Mouse (Mus musculus): ENCODE results near the gene Kpna1. TPM values are rescaled to one million over a fixed set of nuclear protein-coding genes. Genes with fewer than 3 reads are reported as not detected.
"Not testable (repeated sequence)": the region's sequence is repeated elsewhere in the genome, so short reads cannot be mapped to it uniquely, and the experiment has no call there.

Gene Kpna1
- polyA plus RNA-seq, 1 experiment from 2014 or later: 83.9 TPM

DNA sequence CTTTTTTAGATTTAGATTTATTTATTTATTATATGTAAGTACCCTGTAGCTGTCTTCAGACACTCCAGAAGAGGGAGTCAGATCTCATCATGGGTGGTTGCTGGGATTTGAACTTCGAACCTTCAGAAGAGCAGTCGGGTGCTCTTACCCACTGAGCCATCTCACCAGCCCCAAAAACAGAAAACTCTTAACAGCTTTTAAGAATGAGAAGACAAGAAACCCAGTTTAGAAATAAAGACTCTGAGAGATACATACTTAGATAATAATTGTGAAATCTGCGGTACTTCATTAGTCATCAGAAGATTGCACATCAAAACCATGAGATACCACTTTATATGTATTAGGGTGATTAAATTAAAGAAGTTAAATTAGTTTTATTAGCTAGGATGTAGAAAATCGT lies 20.3 kb downstream of the Kpna1 start:
- not testable (repeated sequence) for H3K27ac ChIP-seq; H3K9me3 ChIP-seq; H3K4me2 ChIP-seq (replicated peaks); H3K9ac ChIP-seq; H3K4me1 ChIP-seq; H3K27me3 ChIP-seq (replicated peaks); ATAC-seq (ENCODE audit: low FRiP score, low read depth); H3K4me3 ChIP-seq
- H3K36me3 ChIP-seq: peaks cover 11% of the 10 kb centered on the region; the same call in 1 of the 2 replicates
- WGBS: 96% methylated on average over 4 of the region's 4 CpGs

DNA sequence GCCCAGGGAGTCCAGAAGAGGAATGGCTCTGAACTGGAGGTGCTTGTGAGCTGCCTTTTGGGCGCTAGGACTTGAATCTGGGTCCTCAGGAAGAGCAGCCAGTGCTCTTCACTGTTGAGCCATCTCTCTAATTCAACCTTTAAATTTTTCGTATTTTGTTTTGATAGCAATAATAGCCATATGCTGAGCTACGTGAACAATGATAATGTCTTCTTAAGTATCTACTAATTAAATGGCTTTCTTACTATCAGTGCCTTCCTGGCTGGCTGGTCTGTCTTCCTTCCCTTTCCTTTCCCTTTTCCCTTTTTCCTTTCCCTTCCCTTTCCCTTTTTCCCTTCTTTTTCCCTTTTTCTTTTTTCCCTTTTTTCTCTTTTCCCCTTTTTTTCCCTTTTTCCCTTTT lies 29.8 kb downstream of the Kpna1 start:
- no peak overlapping the region for H3K9ac ChIP-seq
- no peak for ATAC-seq (ENCODE audit: low FRiP score, low read depth)
- H3K27ac ChIP-seq: no peak overlapping the region
- H3K4me2 ChIP-seq (replicated peaks): no peak overlapping the region
- no peak overlapping the region for H3K4me3 ChIP-seq
- 94% methylated on average over 3 of the region's 3 CpGs for WGBS
- peaks cover 20% of the 10 kb centered on the region for H3K36me3 ChIP-seq
- H3K9me3 ChIP-seq: no peaks in the 10 kb centered on the region
- H3K27me3 ChIP-seq (replicated peaks): no peaks in the 10 kb centered on the region
- H3K4me1 ChIP-seq: no peaks in the 10 kb centered on the region

DNA sequence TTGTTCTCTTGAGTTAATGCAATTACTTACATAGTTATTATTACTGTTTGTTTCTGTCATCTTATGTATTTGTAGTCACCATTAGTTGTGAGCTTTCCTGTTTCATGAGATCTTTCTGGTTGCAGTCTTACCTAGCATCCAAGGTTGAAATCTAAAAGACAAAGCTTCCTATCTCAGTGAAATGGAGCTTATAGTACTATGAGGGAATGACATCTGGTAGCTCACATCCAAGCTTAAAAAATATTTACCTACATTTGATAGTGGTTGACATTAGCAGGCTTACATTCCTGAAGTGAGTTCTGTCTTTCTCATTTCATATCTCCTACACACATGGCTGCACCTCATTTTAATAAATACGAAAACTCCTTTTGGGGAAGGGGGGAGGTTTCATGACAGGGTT lies 37.8 kb downstream of the Kpna1 start:
- Histone ChIP-seq H3K4me1 (no peaks in the 10 kb centered on the region), H3K4me2 (replicated peaks) (no peak overlapping the region)

DNA sequence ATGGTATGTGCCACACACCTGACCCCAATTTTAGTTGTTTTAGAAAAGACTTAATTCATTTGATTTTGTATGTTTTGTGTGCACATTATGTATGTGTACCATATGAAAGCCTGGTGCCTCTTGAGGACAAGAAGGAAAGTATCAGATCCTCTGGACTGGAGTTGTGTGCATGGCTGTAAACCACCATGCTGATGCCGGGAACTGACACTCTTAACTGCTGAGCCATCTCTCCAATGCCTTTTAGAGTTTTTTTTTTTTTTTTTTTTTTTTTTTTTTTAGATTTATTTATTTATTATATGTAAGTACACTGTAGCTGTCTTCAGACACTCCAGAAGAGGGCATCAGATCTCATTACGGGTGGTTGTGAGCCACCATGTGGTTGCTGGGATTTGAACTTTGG lies 49.6 kb downstream of the Kpna1 start:
- H3K4me3 ChIP-seq; H3K27me3 ChIP-seq (replicated peaks); ATAC-seq (ENCODE audit: low FRiP score, low read depth); H3K4me2 ChIP-seq (replicated peaks); H3K4me1 ChIP-seq; H3K27ac ChIP-seq; H3K9ac ChIP-seq; H3K9me3 ChIP-seq: not testable (repeated sequence)
- peaks cover 36% of the 10 kb centered on the region for H3K36me3 ChIP-seq
- WGBS: 92% methylated on average over 1 of the region's 2 CpGs

More for the DNA sequence above, 37.8 kb downstream of the Kpna1 start:
- Histone ChIP-seq H3K36me3 (peaks cover 22% of the 10 kb centered on the region), H3K27ac (no peak overlapping the region), H3K9ac (no peak overlapping the region), H3K27me3 (replicated peaks) (no peaks in the 10 kb centered on the region), H3K9me3 (no peaks in the 10 kb centered on the region), H3K4me3 (no peak overlapping the region)
- no peak for ATAC-seq (ENCODE audit: low FRiP score, low read depth)
- WGBS: 94% methylated on average over 1 of the region's 1 CpGs

DNA sequence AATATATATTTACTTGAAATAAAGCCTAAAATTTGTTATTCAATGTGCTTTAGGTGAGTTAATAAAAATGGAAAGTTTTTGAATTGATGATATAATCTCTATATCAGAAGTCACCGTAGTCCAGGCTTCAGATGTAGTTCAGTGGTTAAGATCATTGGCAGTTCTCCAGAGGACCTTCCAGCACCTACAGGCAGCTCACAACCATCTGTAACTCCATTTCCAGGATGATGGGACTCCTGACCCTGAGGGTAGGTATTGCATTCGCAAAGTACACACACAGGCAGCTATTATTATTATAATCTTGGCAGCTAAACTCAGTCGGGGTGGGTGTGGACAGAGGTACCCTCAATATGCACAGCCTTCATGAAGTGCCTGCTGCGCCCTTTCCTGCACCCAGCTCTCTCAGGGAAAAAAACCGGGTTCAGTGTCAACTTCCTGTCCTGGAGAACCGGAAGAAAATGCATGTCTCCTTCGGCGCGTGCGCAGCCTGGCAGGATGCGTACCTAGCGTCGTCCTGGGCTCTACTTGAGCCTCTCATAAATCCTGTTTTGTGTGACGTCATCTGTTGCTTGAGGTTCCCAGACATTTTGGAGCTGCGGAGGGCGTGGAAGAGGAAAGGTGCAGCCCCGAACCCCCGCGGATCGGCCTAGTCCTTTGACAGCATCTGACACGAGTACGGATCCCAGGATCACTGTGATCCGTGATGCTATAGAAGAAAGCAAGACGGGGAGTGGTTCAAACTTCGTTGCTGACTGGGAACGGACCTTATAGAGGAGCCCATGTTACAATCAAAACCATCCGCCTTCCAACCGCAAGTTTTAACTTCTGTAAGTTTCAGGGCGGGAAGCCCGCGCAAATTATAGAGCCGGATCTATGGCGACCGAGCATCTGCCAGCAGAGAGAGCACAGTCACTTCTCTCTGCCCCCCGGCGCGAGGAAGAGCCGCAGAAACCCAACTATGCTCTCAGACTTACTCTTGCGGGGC lies 62.4 kb downstream of the Kpna1 start, which contains the start of gene Wdr5b:
TSS of gene Wdr5b (plus strand) at position 551 of the 985 bp plus-strand sequence.
- H3K9me3 ChIP-seq: no peaks in the 10 kb centered on the region

DNA sequence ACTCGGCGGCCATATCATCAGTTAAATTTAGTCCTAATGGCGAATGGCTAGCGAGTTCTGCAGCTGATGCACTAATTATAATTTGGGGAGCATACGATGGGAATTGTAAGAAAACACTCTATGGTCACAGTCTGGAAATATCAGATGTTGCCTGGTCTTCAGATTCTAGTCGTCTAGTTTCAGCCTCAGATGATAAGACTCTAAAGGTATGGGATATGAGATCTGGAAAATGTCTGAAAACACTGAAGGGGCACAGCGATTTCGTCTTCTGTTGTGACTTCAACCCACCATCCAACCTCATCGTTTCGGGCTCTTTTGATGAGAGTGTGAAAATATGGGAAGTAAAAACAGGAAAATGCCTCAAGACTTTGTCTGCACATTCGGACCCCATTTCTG lies 63.1 kb downstream of the Kpna1 start:
- whole genome bisulfite sequencing: 33% methylated on average over 11 of the region's 11 CpGs
- H3K27ac ChIP-seq: no peak overlapping the region
- no peak for ATAC-seq (ENCODE audit: low FRiP score, low read depth)
- no peaks in the 10 kb centered on the region for H3K9me3 ChIP-seq
- H3K4me3 ChIP-seq: peak overlapping the region; percentile 54
- H3K4me1 ChIP-seq: peaks cover 13% of the 10 kb centered on the region
- peak overlapping the region; percentile 67 for H3K9ac ChIP-seq
- no peaks in the 10 kb centered on the region for H3K27me3 ChIP-seq (replicated peaks)
- peaks cover 30% of the 10 kb centered on the region for H3K36me3 ChIP-seq
- peak overlapping the region; percentile 71 for H3K4me2 ChIP-seq (replicated peaks)

More for the DNA sequence above, 62.4 kb downstream of the Kpna1 start, which contains the start of gene Wdr5b:
- 3% methylated on average over 39 of the region's 39 CpGs for WGBS
- ATAC-seq (ENCODE audit: low FRiP score, low read depth): peak; percentile 95
- no peak within 1 kb of the TSS for H3K27ac ChIP-seq
- H3K9ac ChIP-seq: peak within 1 kb of the TSS; percentile 67
- H3K4me3 ChIP-seq: peak within 1 kb of the TSS; percentile 54
- no peaks in the 10 kb centered on the region for H3K27me3 ChIP-seq (replicated peaks)
- H3K4me2 ChIP-seq (replicated peaks): peak within 1 kb of the TSS; percentile 71
- peaks cover 23% of the 10 kb centered on the region for H3K36me3 ChIP-seq
- peaks cover 13% of the 10 kb centered on the region for H3K4me1 ChIP-seq

DNA sequence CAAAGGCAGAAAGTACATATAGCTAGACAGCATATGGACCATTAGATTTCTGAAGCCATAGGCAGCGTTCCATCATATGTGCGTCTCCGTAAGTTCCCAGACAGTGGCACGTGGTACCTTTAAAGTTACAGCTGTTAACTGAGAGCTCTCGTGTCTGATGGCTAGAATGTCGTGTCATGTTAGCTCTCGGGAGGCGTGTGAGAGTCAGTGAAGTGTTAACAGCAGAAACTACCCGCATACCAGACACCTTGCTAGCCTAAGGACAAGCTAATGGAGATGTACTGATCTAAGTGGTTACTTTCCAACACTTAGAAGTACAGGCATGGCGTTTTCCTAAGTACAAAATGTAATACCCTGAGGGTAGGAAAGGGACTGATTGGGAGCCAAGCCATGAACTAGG lies 64.5 kb downstream of the Kpna1 start:
- no peak overlapping the region for H3K9ac ChIP-seq
- H3K4me1 ChIP-seq: peaks cover 13% of the 10 kb centered on the region
- WGBS: 91% methylated on average over 10 of the region's 10 CpGs
- no peak for ATAC-seq (ENCODE audit: low FRiP score, low read depth)
- no peak overlapping the region for H3K4me3 ChIP-seq
- H3K36me3 ChIP-seq: peaks cover 42% of the 10 kb centered on the region
- no peak overlapping the region for H3K4me2 ChIP-seq (replicated peaks)
- H3K9me3 ChIP-seq: no peaks in the 10 kb centered on the region
- no peaks in the 10 kb centered on the region for H3K27me3 ChIP-seq (replicated peaks)
- no peak overlapping the region for H3K27ac ChIP-seq

DNA sequence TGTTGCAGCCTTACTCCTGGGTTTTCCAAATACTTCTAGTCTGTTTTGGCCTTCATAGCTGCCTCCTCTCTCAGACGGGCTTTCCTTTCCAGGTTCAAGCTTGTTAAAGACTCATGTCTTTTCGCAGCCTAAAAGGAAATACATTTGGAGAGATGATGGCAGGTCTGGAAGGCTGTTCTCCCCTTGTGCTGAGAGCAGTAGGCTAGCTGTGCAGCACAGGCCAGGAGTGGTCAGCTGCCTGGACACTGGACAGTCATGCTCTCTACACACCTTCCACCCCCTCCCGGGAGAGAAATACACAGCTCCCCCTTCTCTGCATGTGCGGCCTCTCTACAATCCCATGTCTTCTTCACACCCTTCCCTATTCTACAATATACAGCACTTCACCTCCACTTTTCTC lies 65.4 kb downstream of the Kpna1 start:
- ATAC-seq (ENCODE audit: low FRiP score, low read depth): no peak
- no peak overlapping the region for H3K4me3 ChIP-seq
- WGBS: 85% methylated on average over 4 of the region's 4 CpGs
- peaks cover 13% of the 10 kb centered on the region for H3K4me1 ChIP-seq
- no peaks in the 10 kb centered on the region for H3K9me3 ChIP-seq
- no peak overlapping the region for H3K27ac ChIP-seq
- H3K36me3 ChIP-seq: peaks cover 51% of the 10 kb centered on the region
- no peak overlapping the region for H3K4me2 ChIP-seq (replicated peaks)
- H3K9ac ChIP-seq: no peak overlapping the region
- no peaks in the 10 kb centered on the region for H3K27me3 ChIP-seq (replicated peaks)

DNA sequence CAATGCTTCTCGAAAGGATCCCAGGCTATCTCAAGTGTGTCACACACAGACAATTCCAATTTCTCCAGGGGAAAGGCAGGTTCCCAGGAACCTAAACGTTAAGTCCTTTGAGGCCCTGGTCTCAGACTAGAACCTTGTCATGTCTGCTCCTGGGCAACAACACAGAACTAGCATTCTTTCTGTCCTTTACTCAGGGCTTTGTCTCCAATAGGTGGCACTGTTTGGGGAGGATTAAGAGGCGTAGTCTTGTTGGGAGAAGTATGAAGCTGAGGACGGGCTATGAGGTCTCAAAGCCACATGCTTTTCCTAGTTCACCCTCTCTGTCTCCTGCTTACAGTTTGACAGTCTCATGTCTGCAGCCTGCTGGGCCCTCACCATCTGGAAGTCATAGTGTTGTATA lies 69.0 kb downstream of the Kpna1 start:
- Histone ChIP-seq H3K27ac (no peak overlapping the region), H3K9ac (no peak overlapping the region), H3K4me1 (0 out of 2 replicates have a peak, but pooled peaks cover 2% of the 10 kb centered on the region), H3K4me2 (replicated peaks) (no peak overlapping the region), H3K27me3 (replicated peaks) (no peaks in the 10 kb centered on the region), H3K36me3 (peaks cover 80% of the 10 kb centered on the region), H3K9me3 (no peaks in the 10 kb centered on the region), H3K4me3 (no peak overlapping the region)
- WGBS: 94% methylated on average over 4 of the region's 4 CpGs
- no peak for ATAC-seq (ENCODE audit: low FRiP score, low read depth)

DNA sequence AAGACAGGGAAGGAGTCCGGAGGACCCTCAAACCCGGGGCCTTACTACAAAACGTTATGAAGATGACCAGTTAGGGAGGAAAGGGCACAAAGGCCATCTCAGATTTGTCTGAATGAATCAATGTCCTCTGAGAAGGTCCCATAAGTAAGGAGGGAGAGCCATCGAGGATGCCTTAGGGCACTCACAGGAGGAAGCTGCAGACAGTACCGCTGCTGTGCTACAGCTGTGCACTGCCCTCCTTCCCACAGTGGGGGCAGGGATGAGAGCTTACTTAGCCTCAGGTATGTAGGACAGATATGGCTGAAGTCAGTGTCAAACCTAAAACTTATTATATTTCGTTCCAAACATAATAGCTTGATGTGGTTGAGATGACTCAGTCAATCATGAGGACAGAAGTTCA lies 72.9 kb downstream of the Kpna1 start:
- Histone ChIP-seq H3K4me3 (no peak overlapping the region), H3K27ac (no peak overlapping the region), H3K4me1 (no peaks in the 10 kb centered on the region), H3K36me3 (peaks cover 54% of the 10 kb centered on the region), H3K9ac (no peak overlapping the region), H3K9me3 (no peaks in the 10 kb centered on the region), H3K4me2 (replicated peaks) (no peak overlapping the region), H3K27me3 (replicated peaks) (no peaks in the 10 kb centered on the region)
- WGBS: 89% methylated on average over 6 of the region's 6 CpGs
- no peak for ATAC-seq (ENCODE audit: low FRiP score, low read depth)

DNA sequence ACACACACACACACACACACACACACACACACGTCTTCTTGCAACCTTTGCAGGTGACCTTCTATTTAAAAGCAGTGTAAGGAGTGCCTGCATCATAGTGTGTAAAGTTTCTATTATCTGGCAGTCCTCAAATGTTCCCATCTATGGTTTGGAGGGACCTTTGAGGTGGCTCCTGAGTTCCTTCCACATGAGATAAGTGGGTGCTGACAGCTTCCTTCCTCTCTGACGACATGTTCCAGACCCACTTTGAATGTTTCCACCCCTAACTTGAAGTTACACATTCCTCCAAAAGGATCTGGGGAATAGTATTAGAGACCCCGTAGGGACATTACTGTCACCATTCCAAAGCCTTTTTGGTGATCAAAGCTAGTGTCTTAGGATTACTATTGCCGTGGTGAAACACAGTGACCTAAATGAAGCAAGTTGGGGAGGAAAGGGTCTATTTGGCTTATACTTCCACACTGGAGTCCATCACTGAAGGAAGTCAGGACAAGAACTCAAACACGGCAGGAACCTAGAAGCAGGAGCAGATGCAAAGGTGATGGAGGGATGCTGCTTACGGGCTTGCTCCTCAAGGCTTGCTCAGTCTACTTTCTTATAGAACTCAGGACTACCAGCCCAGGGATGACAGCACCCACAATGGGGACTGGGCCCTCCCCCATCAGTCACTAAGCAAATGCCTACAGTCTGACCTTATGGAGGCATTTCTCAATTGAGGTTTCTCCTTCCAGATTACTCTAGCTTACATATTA lies 75.2 kb downstream of the Kpna1 start:
- Histone ChIP-seq H3K27ac (no peak overlapping the region), H3K27me3 (replicated peaks) (no peaks in the 10 kb centered on the region), H3K9ac (no peak overlapping the region), H3K4me1 (no peaks in the 10 kb centered on the region), H3K4me3 (no peak overlapping the region), H3K36me3 (peaks cover 34% of the 10 kb centered on the region), H3K9me3 (no peaks in the 10 kb centered on the region), H3K4me2 (replicated peaks) (no peak overlapping the region)
- 93% methylated on average over 6 of the region's 6 CpGs for WGBS
- ATAC-seq (ENCODE audit: low FRiP score, low read depth): no peak

DNA sequence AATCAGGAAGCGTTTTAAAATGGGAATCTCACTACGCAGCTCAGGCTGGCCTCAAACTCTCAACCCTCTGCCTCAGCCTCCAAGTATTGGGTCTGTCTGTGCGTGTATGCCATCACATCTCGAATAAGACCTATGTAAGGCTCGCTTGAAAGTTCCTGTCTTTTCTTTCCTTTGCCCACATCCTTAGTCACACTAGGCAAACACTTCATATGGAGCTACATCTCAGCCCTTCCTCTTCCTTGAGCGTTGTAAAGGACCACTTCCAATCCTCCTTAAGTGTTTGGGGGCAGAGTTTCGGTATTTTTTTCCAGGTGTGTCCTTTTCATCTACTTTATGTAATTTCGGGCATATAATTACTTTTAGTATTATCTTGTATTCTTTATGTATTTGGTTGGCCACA lies 76.4 kb downstream of the Kpna1 start:
- no peak overlapping the region for H3K4me2 ChIP-seq (replicated peaks)
- H3K27me3 ChIP-seq (replicated peaks): no peaks in the 10 kb centered on the region
- H3K4me3 ChIP-seq: no peak overlapping the region
- H3K27ac ChIP-seq: no peak overlapping the region
- 96% methylated on average over 8 of the region's 8 CpGs for WGBS
- no peaks in the 10 kb centered on the region for H3K4me1 ChIP-seq
- peaks cover 22% of the 10 kb centered on the region for H3K36me3 ChIP-seq
- H3K9ac ChIP-seq: no peak overlapping the region
- H3K9me3 ChIP-seq: no peaks in the 10 kb centered on the region
- no peak for ATAC-seq (ENCODE audit: low FRiP score, low read depth)

All from neural tube, embryonic 12.5 days (tissue).